Mouse (Mus musculus): ENCODE data around the gene Uap1l1. TPM values are rescaled to one million over a fixed set of nuclear protein-coding genes. Genes with fewer than 3 reads are reported as not detected.
"Not testable (repeated sequence)": the region's sequence is repeated elsewhere in the genome, so short reads cannot be mapped to it uniquely, and the experiment has no call there.

Gene Uap1l1
- polyA plus RNA-seq (2015; fragmentation: Nextera tagmentation; extraction: Ambion mirVana): 18.4 and 21.7 TPM in 2 replicates

DNA sequence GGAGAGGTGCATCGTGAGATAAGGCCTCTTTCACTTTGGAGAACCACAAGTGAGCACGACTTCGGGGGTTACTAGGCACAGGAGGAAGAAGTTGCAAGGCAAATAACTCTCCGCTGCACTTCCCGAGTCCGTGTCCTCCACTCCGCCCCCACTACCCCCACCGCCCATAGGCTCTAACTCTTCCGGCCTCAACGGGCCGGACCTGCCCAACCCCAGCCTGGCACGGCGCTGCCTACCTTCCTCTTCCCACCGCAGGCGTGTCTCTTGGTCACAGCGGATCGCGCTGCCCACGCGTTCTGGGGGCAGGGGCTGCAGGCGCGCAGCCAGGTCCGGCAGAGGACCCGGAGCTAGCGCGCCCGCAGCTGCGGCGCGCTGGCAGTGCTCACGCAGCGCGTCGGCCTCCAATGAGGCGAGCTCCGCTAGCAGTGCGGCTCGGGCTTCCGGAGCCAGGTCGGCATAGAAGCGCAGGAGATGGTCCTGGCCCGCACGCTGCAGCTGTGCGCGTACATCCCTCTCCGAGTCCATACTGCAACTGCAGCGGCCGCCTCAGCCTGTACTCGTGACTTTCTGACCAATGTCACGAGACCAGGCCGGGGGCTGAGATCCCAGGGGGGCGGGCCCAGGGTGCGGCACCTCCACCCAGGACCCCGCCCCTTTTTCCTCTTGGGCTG lies at the start of gene Uap1l1:
Gene Uap1l1 (minus strand): TSS at position 592 of the 671 bp plus-strand sequence.
- ATAC-seq (ENCODE audit: insufficient number of reproducible peaks, low FRiP score, low TSS enrichment, low read depth): peak; percentile 84
- peak within 1 kb of the TSS; percentile 98 for H3K4me2 ChIP-seq (replicated peaks)
- H3K9me3 ChIP-seq (replicated peaks): no peaks in the 10 kb centered on the region
- H3K27ac ChIP-seq (replicated peaks): no peak within 1 kb of the TSS; the same call in 1 of the 2 replicates
- peak within 1 kb of the TSS; percentile 69 for H3K4me3 ChIP-seq (replicated peaks)
- H3K36me3 ChIP-seq: no peaks in the 10 kb centered on the region; the same call in 1 of the 2 replicates
- H3K27me3 ChIP-seq: peaks cover 10% of the 10 kb centered on the region
- peak within 1 kb of the TSS; percentile 70 for H3K9ac ChIP-seq
- WGBS: under 1% methylated on average over 54 of the region's 54 CpGs
- peaks cover 18% of the 10 kb centered on the region; the same call in 1 of the 2 replicates for H3K4me1 ChIP-seq

DNA sequence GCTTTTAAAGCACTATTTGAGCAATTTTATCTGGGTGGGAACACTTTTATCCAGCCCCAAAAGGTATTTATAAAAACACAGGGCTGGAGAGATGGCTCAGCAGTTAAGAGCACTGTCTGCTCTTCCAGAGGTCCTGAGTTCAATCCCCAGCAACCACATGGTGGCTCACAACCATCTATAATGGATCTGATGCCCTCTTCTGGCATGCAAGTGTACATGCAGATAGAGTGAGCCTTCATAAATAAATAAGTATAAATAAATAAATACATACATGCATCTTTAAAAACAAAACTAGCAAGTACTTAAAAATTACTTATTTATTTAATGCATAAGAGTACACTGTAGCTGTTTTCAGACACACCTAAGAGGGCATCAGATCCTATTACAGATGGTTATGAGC lies 48.0 kb upstream of the Uap1l1 start:
- ATAC-seq (ENCODE audit: insufficient number of reproducible peaks, low FRiP score, low TSS enrichment, low read depth); H3K4me1 ChIP-seq; H3K36me3 ChIP-seq; H3K4me2 ChIP-seq (replicated peaks); H3K27me3 ChIP-seq; H3K9me3 ChIP-seq (replicated peaks); H3K27ac ChIP-seq (replicated peaks); H3K9ac ChIP-seq; H3K4me3 ChIP-seq (replicated peaks): not testable (repeated sequence)

DNA sequence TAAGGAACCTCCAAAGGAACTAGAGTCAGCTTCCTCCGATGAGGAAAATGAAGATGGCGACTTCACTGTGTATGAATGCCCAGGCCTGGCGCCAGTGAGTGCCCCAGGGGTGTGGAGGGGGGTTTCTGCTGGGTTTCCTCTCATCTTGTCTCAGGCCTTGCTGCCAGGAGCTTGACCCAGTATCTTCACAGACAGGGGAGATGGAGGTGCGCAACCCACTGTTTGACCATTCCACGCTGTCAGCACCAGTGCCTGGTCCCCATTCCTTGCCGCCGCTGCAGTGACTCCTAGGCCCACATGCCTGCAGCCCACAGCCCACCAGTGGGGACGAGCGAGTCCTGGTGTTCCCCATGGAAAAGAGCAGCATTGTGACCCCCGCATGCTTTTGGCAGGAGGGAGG lies 43.4 kb upstream of the Uap1l1 start:
- Histone ChIP-seq H3K9me3 (replicated peaks) (no peaks in the 10 kb centered on the region), H3K9ac (no peak overlapping the region), H3K4me2 (replicated peaks) (no peak overlapping the region), H3K4me3 (replicated peaks) (no peak overlapping the region), H3K4me1 (0 out of 2 replicates have a peak, but pooled peaks cover 2% of the 10 kb centered on the region), H3K27ac (replicated peaks) (no peak overlapping the region), H3K36me3 (peaks cover 6% of the 10 kb centered on the region; the same call in 1 of the 2 replicates), H3K27me3 (peaks cover 14% of the 10 kb centered on the region)
- no peak for ATAC-seq (ENCODE audit: insufficient number of reproducible peaks, low FRiP score, low TSS enrichment, low read depth)
- 86% methylated on average over 10 of the region's 10 CpGs for WGBS

DNA sequence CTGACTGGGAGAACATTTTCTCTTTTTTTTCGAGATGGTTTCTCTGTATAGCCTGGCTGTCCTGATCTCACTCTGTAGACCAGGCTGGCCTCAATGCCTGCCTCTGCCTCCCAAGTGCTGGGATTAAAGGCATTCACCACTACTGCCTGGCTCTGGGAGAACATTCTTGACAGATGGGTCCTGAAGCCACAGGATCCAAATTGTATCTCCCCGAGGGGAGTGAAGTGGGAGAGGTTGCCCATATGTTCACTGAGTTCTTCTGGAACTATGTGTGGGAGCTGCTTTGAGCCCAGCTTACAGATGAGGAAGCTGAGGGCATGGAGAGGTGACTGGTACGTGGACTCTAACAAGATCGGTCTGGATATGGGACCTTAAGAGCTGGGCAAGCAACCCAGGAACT lies 38.5 kb upstream of the Uap1l1 start:
- no peaks in the 10 kb centered on the region for H3K9me3 ChIP-seq (replicated peaks)
- no peak for ATAC-seq (ENCODE audit: insufficient number of reproducible peaks, low FRiP score, low TSS enrichment, low read depth)
- H3K4me3 ChIP-seq (replicated peaks): peak overlapping the region; percentile 71
- peaks cover 61% of the 10 kb centered on the region for H3K27me3 ChIP-seq
- no peak overlapping the region for H3K27ac ChIP-seq (replicated peaks)
- H3K9ac ChIP-seq: no peak overlapping the region
- peak overlapping the region; percentile 85 for H3K4me2 ChIP-seq (replicated peaks)
- 82% methylated on average over 4 of the region's 4 CpGs for WGBS
- peaks cover 6% of the 10 kb centered on the region; the same call in 1 of the 2 replicates for H3K36me3 ChIP-seq
- H3K4me1 ChIP-seq: peaks cover 24% of the 10 kb centered on the region

DNA sequence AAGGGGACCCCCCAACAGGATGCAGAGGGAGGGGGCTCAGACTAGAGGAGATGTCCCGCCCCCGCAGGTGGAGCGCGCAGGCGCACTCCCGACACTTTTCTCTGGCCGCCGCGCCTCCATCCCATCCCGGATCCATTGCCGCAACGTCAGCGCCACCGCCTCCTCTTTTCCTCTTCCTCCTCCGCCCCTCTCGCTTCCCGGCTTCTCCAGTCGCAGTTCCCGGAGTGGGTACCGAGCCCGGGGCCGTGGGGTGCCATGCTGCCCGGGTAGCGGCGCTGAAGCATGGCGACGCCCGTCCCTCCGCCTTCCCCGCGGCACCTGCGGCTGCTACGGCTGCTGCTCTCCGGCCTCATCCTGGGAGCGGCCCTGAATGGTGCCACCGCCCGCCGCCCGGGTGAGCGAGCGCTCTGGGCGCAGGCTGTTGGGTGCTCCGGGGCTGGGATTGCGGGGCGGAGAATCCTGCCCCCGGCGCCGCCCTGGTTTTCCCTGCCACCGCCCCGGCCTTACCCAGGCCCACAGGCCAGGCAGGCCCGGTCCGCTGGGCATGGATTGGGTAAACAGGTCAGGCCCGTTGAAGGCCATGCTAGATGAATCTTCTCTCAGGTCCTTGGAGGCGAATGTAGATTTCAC lies 37.6 kb upstream of the Uap1l1 start:
- Histone ChIP-seq H3K9me3 (replicated peaks) (no peaks in the 10 kb centered on the region), H3K9ac (peak overlapping the region; percentile 48), H3K4me1 (peaks cover 24% of the 10 kb centered on the region), H3K27me3 (peaks cover 70% of the 10 kb centered on the region), H3K4me3 (replicated peaks) (peak overlapping the region; percentile 71), H3K36me3 (peaks cover 5% of the 10 kb centered on the region; the same call in 1 of the 2 replicates), H3K4me2 (replicated peaks) (peak overlapping the region; percentile 85), H3K27ac (replicated peaks) (no peak overlapping the region)
- WGBS: under 1% methylated on average over 54 of the region's 54 CpGs
- ATAC-seq (ENCODE audit: insufficient number of reproducible peaks, low FRiP score, low TSS enrichment, low read depth): peak; percentile 73

DNA sequence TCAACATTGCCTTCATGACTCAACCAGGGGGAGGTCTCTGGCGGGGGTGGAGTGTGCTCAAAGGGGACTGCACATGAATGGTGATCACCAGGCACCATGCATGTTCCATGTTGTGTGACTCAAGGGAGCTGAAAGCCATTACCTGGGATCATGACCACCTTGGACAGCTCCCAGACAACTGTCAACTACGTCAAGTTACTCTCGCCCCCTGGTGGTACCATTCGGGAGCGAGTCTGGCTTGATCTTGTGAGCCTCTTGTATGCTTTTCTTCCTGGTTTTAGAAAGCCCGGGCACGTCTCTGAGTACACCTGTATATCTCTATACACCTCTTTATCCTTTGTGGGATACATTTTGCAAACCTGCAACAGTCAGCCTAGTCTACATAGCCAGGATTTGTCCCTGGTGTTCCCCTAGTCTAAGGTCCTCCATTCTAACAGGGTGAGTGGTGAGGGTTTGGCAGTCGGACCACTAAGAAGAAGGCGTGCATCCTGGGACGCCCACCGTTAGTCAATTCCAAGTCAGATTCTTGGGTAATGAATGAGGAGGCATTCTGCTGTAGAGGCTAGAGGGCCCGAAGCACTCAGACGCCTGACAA lies 37.0 kb upstream of the Uap1l1 start:
- H3K9ac ChIP-seq: no peak overlapping the region; the same call in 1 of the 2 replicates
- H3K9me3 ChIP-seq (replicated peaks): no peaks in the 10 kb centered on the region
- H3K4me3 ChIP-seq (replicated peaks): peak overlapping the region; percentile 71
- under 1% methylated on average over 13 of the region's 13 CpGs for WGBS
- no peak for ATAC-seq (ENCODE audit: insufficient number of reproducible peaks, low FRiP score, low TSS enrichment, low read depth)
- H3K27me3 ChIP-seq: peaks cover 76% of the 10 kb centered on the region
- H3K27ac ChIP-seq (replicated peaks): no peak overlapping the region
- no peaks in the 10 kb centered on the region for H3K36me3 ChIP-seq
- peaks cover 24% of the 10 kb centered on the region for H3K4me1 ChIP-seq
- H3K4me2 ChIP-seq (replicated peaks): peak overlapping the region; percentile 85

DNA sequence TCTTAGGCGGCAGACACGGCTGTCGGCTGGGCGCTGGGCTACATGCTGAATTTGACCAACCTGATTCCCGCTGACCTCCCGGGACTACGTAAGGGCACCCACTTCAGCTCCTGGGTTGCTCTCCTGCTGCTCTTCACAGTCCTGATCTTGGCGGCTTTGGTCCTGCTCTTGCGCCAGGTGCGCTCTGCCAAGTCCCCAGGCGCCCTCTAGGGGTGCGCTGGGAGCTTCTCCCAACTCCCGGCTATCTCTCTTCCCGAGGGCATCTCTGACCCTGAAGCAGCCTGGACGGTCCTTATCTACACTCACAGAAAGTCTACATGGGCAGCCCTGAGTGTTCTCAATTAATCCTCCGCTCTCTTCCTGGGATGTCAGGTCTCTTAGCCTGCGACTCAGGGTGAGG lies 35.3 kb upstream of the Uap1l1 start:
- H3K9ac ChIP-seq: no peak overlapping the region
- H3K4me2 ChIP-seq (replicated peaks): peak overlapping the region; percentile 35
- H3K4me3 ChIP-seq (replicated peaks): 0 out of 2 replicates have a peak overlapping the region, but pooled peaks have one; percentile 20
- no peak overlapping the region for H3K27ac ChIP-seq (replicated peaks)
- ATAC-seq (ENCODE audit: insufficient number of reproducible peaks, low FRiP score, low TSS enrichment, low read depth): no peak
- whole genome bisulfite sequencing: 4% methylated on average over 17 of the region's 17 CpGs
- no peaks in the 10 kb centered on the region for H3K36me3 ChIP-seq
- no peaks in the 10 kb centered on the region for H3K9me3 ChIP-seq (replicated peaks)
- peaks cover 30% of the 10 kb centered on the region for H3K4me1 ChIP-seq
- H3K27me3 ChIP-seq: peaks cover 86% of the 10 kb centered on the region

DNA sequence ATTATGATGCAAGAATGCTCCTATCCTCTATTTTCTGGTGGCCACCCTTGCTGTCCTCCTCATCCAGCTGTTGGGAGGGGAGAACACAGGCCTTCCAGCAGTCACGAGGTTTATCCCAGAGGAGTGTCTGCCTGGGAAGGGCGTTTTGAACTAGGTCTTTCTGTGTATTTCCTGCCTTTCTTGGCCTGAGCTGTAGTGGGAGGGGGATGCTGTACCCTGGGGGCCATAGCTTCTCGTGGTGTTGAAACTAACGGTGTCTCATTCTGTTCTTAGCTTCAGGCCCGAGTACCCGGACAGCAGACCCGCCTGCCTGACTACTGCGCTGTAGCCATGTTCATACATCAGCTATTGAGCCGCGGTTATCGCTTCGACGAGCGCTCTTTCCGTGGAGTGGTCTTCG lies 34.8 kb upstream of the Uap1l1 start:
- Histone ChIP-seq H3K4me1 (peaks cover 34% of the 10 kb centered on the region), H3K4me2 (replicated peaks) (peak overlapping the region; percentile 35; the same call in 1 of the 2 replicates), H3K36me3 (no peaks in the 10 kb centered on the region), H3K27me3 (peaks cover 90% of the 10 kb centered on the region), H3K27ac (replicated peaks) (no peak overlapping the region), H3K9me3 (replicated peaks) (no peaks in the 10 kb centered on the region), H3K9ac (no peak overlapping the region), H3K4me3 (replicated peaks) (0 out of 2 replicates have a peak overlapping the region, but pooled peaks have one; percentile 20)
- no peak for ATAC-seq (ENCODE audit: insufficient number of reproducible peaks, low FRiP score, low TSS enrichment, low read depth)
- 15% methylated on average over 16 of the region's 16 CpGs for WGBS

DNA sequence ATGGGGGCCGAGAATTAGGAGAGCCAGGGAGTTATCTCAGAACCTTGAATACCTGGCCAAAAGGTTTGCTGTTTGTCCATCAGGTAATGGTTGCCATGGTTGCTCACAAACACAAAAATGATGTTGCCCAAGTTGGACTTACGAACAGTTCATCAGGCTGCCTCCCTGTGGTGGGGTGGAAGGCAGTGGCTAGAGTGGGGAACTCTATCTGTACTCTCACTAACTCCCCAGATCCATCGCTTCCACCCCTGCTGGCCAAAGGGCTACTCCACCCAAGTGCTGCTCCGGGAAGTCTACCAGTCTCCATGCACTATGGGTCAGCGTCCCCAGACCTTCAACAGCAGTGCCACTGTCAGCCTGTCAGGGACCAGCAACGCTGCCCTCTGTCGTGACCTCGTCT lies 33.6 kb upstream of the Uap1l1 start, which contains the start of gene Npdc1:
Gene Npdc1 (plus strand): TSS at position 301 of the 400 bp plus-strand sequence.
- Histone ChIP-seq H3K4me3 (replicated peaks) (no peak within 1 kb of the TSS), H3K27me3 (peaks cover 94% of the 10 kb centered on the region), H3K27ac (replicated peaks) (no peak within 1 kb of the TSS), H3K9ac (no peak within 1 kb of the TSS), H3K36me3 (no peaks in the 10 kb centered on the region), H3K4me2 (replicated peaks) (no peak within 1 kb of the TSS), H3K9me3 (replicated peaks) (no peaks in the 10 kb centered on the region), H3K4me1 (peaks cover 43% of the 10 kb centered on the region)
- 69% methylated on average over 8 of the region's 8 CpGs for WGBS
- no peak for ATAC-seq (ENCODE audit: insufficient number of reproducible peaks, low FRiP score, low TSS enrichment, low read depth)

DNA sequence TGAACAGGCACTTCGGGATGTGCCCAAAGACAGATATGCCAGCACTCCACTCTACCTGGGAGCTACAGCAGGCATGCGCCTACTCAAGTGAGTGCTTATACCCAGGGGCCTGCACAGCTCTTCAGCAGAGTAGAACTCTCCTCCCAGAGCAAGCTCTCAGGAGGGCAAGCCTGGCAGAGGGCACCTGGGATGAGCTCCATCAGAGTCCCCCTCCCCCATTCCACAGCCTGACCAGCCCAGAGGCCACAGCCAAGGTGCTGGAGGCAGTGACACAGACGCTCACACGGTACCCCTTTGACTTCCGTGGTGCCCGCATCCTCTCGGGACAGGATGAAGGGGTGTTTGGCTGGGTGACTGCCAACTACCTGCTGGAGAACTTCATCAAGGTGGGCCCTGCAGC lies 32.6 kb upstream of the Uap1l1 start:
- ATAC-seq (ENCODE audit: insufficient number of reproducible peaks, low FRiP score, low TSS enrichment, low read depth): no peak
- Histone ChIP-seq H3K4me2 (replicated peaks) (no peak overlapping the region), H3K27me3 (peaks cover 86% of the 10 kb centered on the region)

DNA sequence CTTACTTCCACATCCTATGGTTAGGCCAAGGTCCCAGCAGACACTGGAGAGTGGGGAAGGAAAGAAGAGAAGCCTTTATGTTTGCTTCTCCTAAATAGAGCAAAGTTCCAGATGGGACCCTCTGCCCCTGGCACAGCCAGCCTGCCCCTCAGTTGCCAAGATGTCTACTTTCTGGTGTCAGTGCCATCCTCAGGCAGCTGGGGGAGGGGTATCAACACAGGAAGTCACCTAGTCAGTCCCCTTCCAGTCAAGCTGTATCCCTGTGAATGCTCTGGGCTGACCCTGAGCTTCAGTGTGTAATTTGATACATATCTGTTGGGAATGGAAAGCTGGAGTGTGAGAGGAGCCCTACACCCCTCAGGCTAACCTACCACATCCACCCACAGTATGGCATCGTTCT lies 31.5 kb upstream of the Uap1l1 start:
- Histone ChIP-seq H3K4me1 (peaks cover 28% of the 10 kb centered on the region), H3K9me3 (replicated peaks) (no peaks in the 10 kb centered on the region), H3K9ac (no peak overlapping the region), H3K4me3 (replicated peaks) (no peak overlapping the region), H3K36me3 (no peaks in the 10 kb centered on the region), H3K4me2 (replicated peaks) (no peak overlapping the region), H3K27ac (replicated peaks) (no peak overlapping the region), H3K27me3 (peaks cover 76% of the 10 kb centered on the region)
- no peak for ATAC-seq (ENCODE audit: insufficient number of reproducible peaks, low FRiP score, low TSS enrichment, low read depth)
- WGBS: 17% methylated on average over 1 of the region's 1 CpGs

More for the DNA sequence above, 32.6 kb upstream of the Uap1l1 start:
- no peaks in the 10 kb centered on the region for H3K9me3 ChIP-seq (replicated peaks)
- no peak overlapping the region for H3K27ac ChIP-seq (replicated peaks)
- no peak overlapping the region for H3K4me3 ChIP-seq (replicated peaks)
- no peak overlapping the region for H3K9ac ChIP-seq
- peaks cover 37% of the 10 kb centered on the region for H3K4me1 ChIP-seq
- H3K36me3 ChIP-seq: no peaks in the 10 kb centered on the region
- WGBS: 87% methylated on average over 7 of the region's 7 CpGs
